Mouse (Mus musculus) liver, embryonic 13.5 days (tissue): Measurements from ENCODE around the gene Mogat2. TPM values are rescaled to one million over a fixed set of nuclear protein-coding genes. Genes with fewer than 3 reads are reported as not detected.

Source experiments
- ATAC-seq: fragments of 200-750 bp; cut with Nextera tagmentation; 2 replicates; pipeline ENCODE4 v1.8.0; 2017; ENCODE audit warnings: low read depth, mild to moderate bottlenecking, moderate number of reproducible peaks, moderate library complexity
- DNase-seq: peaks from one replicate; pipeline ENCODE4 v3.0.0; 2022
- H3K27ac ChIP-seq: fragments of 300-500 bp; sonication (generic); 2 replicates; pipeline ENCODE4 v1.5.1; 2015; ENCODE audit warnings: moderate library complexity, mild to moderate bottlenecking, inconsistent platforms
- H3K27me3 ChIP-seq: fragments of 300-500 bp; sonication (generic); 2 replicates; pipeline ENCODE4 v1.6.1; 2015; ENCODE audit warnings: mild to moderate bottlenecking, inconsistent platforms
- H3K36me3 ChIP-seq: fragments of 300-500 bp; sonication (generic); 2 replicates; pipeline ENCODE4 v1.6.1; 2015; ENCODE audit warnings: mild to moderate bottlenecking, inconsistent platforms
- H3K4me1 ChIP-seq: fragments of 300-500 bp; sonication (generic); replicated peaks from 2 replicates; pipeline ENCODE4 v1.6.1; 2015; ENCODE audit warnings: inconsistent platforms
- H3K4me2 ChIP-seq: fragments of 300-500 bp; sonication (generic); 2 replicates; pipeline ENCODE4 v1.6.1; 2015; ENCODE audit warnings: inconsistent platforms, mild to moderate bottlenecking, moderate library complexity
- H3K4me3 ChIP-seq: fragments of 300-500 bp; sonication (generic); replicated peaks from 2 replicates; pipeline ENCODE4 v1.5.1; 2015; ENCODE audit warnings: mild to moderate bottlenecking, inconsistent platforms
- H3K9ac ChIP-seq: fragments of 300-500 bp; sonication (generic); 2 replicates; pipeline ENCODE4 v1.6.1; 2015; ENCODE audit warnings: mild to moderate bottlenecking, inconsistent platforms
- H3K9me3 ChIP-seq: fragments of 300-500 bp; sonication (generic); replicated peaks from 2 replicates; pipeline ENCODE4 v1.6.1; 2016; ENCODE audit warnings: inconsistent platforms
- WGBS: fragments of 180-500 bp; shearing (Covaris S2); methylation state at CpG from one replicate; pipeline ENCODE4 v1.1.7; 2015; ENCODE audit not compliant: insufficient replicate concordance; 5-methylcytosine and 5-hydroxymethylcytosine counted together
- polyA plus RNA-seq: library from polyadenylated mRNA; unstranded; fragments of >200 nt; fragmentation: Nextera tagmentation; extraction: Ambion mirVana; gene quantifications from 2 replicates; pipeline ENCODE4 v1.2.1, GENCODE M21; 2015

Mogat2 gene
- polyA plus RNA-seq, 1 experiment from 2014 or later: 35.9 TPM

GRCm38 (mm10) chr7:99215347-99215855 is 23.0 kb downstream of the Mogat2 start:
- Histone ChIP-seq H3K9ac (no peak overlapping the region), H3K4me2 (no peak overlapping the region), H3K27me3 (0 out of 2 replicates have a peak, but pooled peaks cover 6% of the 10 kb centered on the region), H3K36me3 (peaks cover under 1% of the 10 kb centered on the region; the same call in 1 of the 2 replicates), H3K27ac (no peak overlapping the region), H3K9me3 (no peaks in the 10 kb centered on the region), H3K4me3 (no peak overlapping the region), H3K4me1 (peaks cover 12% of the 10 kb centered on the region; the same call in 1 of the 2 replicates)
- WGBS: 48% methylated on average over 8 of the region's 8 CpGs
- DNase-seq: no peak
- 0 out of 2 replicates have a peak, but pooled peaks have one; percentile 42 for ATAC-seq

GRCm38 (mm10) chr7:99214621-99215185 is 23.7 kb downstream of the Mogat2 start:
- no peak for ATAC-seq
- no peak for DNase-seq
- 65% methylated on average over 10 of the region's 10 CpGs for WGBS
- no peak overlapping the region for H3K27ac ChIP-seq
- H3K9me3 ChIP-seq: no peaks in the 10 kb centered on the region
- H3K9ac ChIP-seq: no peak overlapping the region
- H3K36me3 ChIP-seq: no peaks in the 10 kb centered on the region
- 0 out of 2 replicates have a peak, but pooled peaks cover 6% of the 10 kb centered on the region for H3K27me3 ChIP-seq
- peaks cover 12% of the 10 kb centered on the region; the same call in 1 of the 2 replicates for H3K4me1 ChIP-seq
- no peak overlapping the region for H3K4me3 ChIP-seq
- H3K4me2 ChIP-seq: no peak overlapping the region

GRCm38 (mm10) chr7:99213686-99214085 is 24.7 kb downstream of the Mogat2 start:
- no peaks in the 10 kb centered on the region for H3K9me3 ChIP-seq
- ATAC-seq: no peak
- 59% methylated on average over 2 of the region's 2 CpGs for WGBS
- no peak overlapping the region for H3K27ac ChIP-seq
- H3K4me3 ChIP-seq: no peak overlapping the region
- no peaks in the 10 kb centered on the region for H3K36me3 ChIP-seq
- peaks cover 15% of the 10 kb centered on the region; the same call in 1 of the 2 replicates for H3K4me1 ChIP-seq
- H3K9ac ChIP-seq: no peak overlapping the region
- no peak for DNase-seq
- no peaks in the 10 kb centered on the region for H3K27me3 ChIP-seq
- no peak overlapping the region for H3K4me2 ChIP-seq

- ATAC-seq (no peak), DNase-seq (no peak)
- H3K4me3 ChIP-seq: no peak overlapping the region
- no peaks in the 10 kb centered on the region for H3K27me3 ChIP-seq
- H3K4me2 ChIP-seq: no peak overlapping the region
- H3K9ac ChIP-seq: no peak overlapping the region
- 70% methylated on average over 1 of the region's 1 CpGs for WGBS
- H3K4me1 ChIP-seq: peaks cover 16% of the 10 kb centered on the region; the same call in 1 of the 2 replicates
- H3K36me3 ChIP-seq: no peaks in the 10 kb centered on the region
- H3K9me3 ChIP-seq: no peaks in the 10 kb centered on the region
- H3K27ac ChIP-seq: no peak overlapping the region
These were observed 25.4 kb downstream of the Mogat2 start for GRCm38 (mm10) chr7:99213056-99213455.

- no peaks in the 10 kb centered on the region for H3K9me3 ChIP-seq
- H3K36me3 ChIP-seq: no peaks in the 10 kb centered on the region
- H3K27me3 ChIP-seq: no peaks in the 10 kb centered on the region
- ATAC-seq: no peak
- no peak for DNase-seq
- WGBS: 69% methylated on average over 4 of the region's 4 CpGs
- peaks cover 16% of the 10 kb centered on the region for H3K4me1 ChIP-seq
- H3K27ac ChIP-seq: no peak overlapping the region
- H3K9ac ChIP-seq: no peak overlapping the region
- no peak overlapping the region for H3K4me3 ChIP-seq
- no peak overlapping the region for H3K4me2 ChIP-seq
These were observed 29.7 kb downstream of the Mogat2 start for GRCm38 (mm10) chr7:99208704-99209103.

- ATAC-seq: peak; percentile 45; the same call in 1 of the 2 replicates
- H3K4me2 ChIP-seq: no peak overlapping the region
- H3K4me3 ChIP-seq: no peak overlapping the region
- DNase-seq: no peak
- no peaks in the 10 kb centered on the region for H3K27me3 ChIP-seq
- peaks cover 16% of the 10 kb centered on the region for H3K4me1 ChIP-seq
- WGBS: 56% methylated on average over 7 of the region's 7 CpGs
- H3K9me3 ChIP-seq: no peaks in the 10 kb centered on the region
- no peaks in the 10 kb centered on the region for H3K36me3 ChIP-seq
- peak overlapping the region; percentile 3; the same call in 1 of the 2 replicates for H3K27ac ChIP-seq
- no peak overlapping the region for H3K9ac ChIP-seq
These were observed 32.1 kb downstream of the Mogat2 start for GRCm38 (mm10) chr7:99206364-99206763.

- Histone ChIP-seq H3K27me3 (no peaks in the 10 kb centered on the region), H3K27ac (no peak overlapping the region), H3K4me3 (no peak overlapping the region), H3K9me3 (no peaks in the 10 kb centered on the region), H3K36me3 (no peaks in the 10 kb centered on the region), H3K4me1 (peaks cover 21% of the 10 kb centered on the region), H3K4me2 (no peak overlapping the region), H3K9ac (no peak overlapping the region)
- DNase-seq (no peak), ATAC-seq (no peak)
- 56% methylated on average over 7 of the region's 7 CpGs for WGBS
These were observed 36.3 kb downstream of the Mogat2 start for GRCm38 (mm10) chr7:99202163-99202562.

GRCm38 (mm10) chr7:99200290-99200689 is 38.1 kb downstream of the Mogat2 start:
- ATAC-seq: peak; percentile 31; the same call in 1 of the 2 replicates
- WGBS: 55% methylated on average over 4 of the region's 4 CpGs
- H3K4me2 ChIP-seq: no peak overlapping the region
- DNase-seq: no peak
- no peaks in the 10 kb centered on the region for H3K27me3 ChIP-seq
- no peak overlapping the region for H3K27ac ChIP-seq
- no peak overlapping the region for H3K4me3 ChIP-seq
- H3K36me3 ChIP-seq: no peaks in the 10 kb centered on the region
- peaks cover 9% of the 10 kb centered on the region; the same call in 1 of the 2 replicates for H3K4me1 ChIP-seq
- no peak overlapping the region for H3K9ac ChIP-seq
- H3K9me3 ChIP-seq: no peaks in the 10 kb centered on the region

- Histone ChIP-seq H3K27ac (no peak overlapping the region), H3K27me3 (no peaks in the 10 kb centered on the region), H3K4me2 (no peak overlapping the region), H3K9ac (no peak overlapping the region), H3K9me3 (no peaks in the 10 kb centered on the region), H3K4me3 (no peak overlapping the region), H3K36me3 (no peaks in the 10 kb centered on the region), H3K4me1 (peaks cover 9% of the 10 kb centered on the region; the same call in 1 of the 2 replicates)
- 49% methylated on average over 9 of the region's 9 CpGs for WGBS
- no peak for DNase-seq
- ATAC-seq: no peak
These were observed 38.8 kb downstream of the Mogat2 start for GRCm38 (mm10) chr7:99199451-99200175.

- no peak overlapping the region for H3K27ac ChIP-seq
- ATAC-seq: no peak
These were observed 39.6 kb downstream of the Mogat2 start for GRCm38 (mm10) chr7:99198811-99199210.

GRCm38 (mm10) chr7:99194511-99194910 is 43.9 kb downstream of the Mogat2 start:
- DNase-seq (no peak), ATAC-seq (no peak)
- Histone ChIP-seq H3K27ac (no peak overlapping the region), H3K4me1 (peaks cover 10% of the 10 kb centered on the region), H3K4me2 (no peak overlapping the region), H3K9me3 (no peaks in the 10 kb centered on the region), H3K9ac (no peak overlapping the region), H3K36me3 (no peaks in the 10 kb centered on the region), H3K4me3 (no peak overlapping the region), H3K27me3 (no peaks in the 10 kb centered on the region)
- 41% methylated on average over 2 of the region's 2 CpGs for WGBS

More at GRCm38 (mm10) chr7:99198811-99199210, 39.6 kb downstream of the Mogat2 start:
- no peak overlapping the region for H3K9ac ChIP-seq
- no peaks in the 10 kb centered on the region for H3K36me3 ChIP-seq
- H3K4me1 ChIP-seq: peaks cover 9% of the 10 kb centered on the region; the same call in 1 of the 2 replicates
- H3K9me3 ChIP-seq: no peaks in the 10 kb centered on the region
- no peaks in the 10 kb centered on the region for H3K27me3 ChIP-seq
- H3K4me3 ChIP-seq: no peak overlapping the region
- H3K4me2 ChIP-seq: no peak overlapping the region
- 56% methylated on average over 2 of the region's 2 CpGs for WGBS
- no peak for DNase-seq
